Mouse (Mus musculus) embryo, embryonic 9.5 days (tissue): ENCODE measurements around the gene Rbm8a.

Source experiments
- DNase-seq: peaks from one replicate; pipeline ENCODE4 v3.0.0-alpha.2; 2017; ENCODE audit errors: extremely low spot score

Rbm8a gene

GRCm38 (mm10) chr3:96669727-96670468 is 40.2 kb downstream of the Rbm8a start, which contains the start of gene Ankrd35:
TSS of gene Ankrd35 (plus strand) at chr3:96670131.
- DNase-seq: peak; percentile 85

GRCm38 (mm10) chr3:96671519-96671918 is 41.8 kb downstream of the Rbm8a start:
- no peak for DNase-seq

- DNase-seq: no peak
These were observed 43.8 kb downstream of the Rbm8a start for GRCm38 (mm10) chr3:96673514-96673913.

- peak; percentile 40 for DNase-seq
These were observed 44.7 kb downstream of the Rbm8a start for GRCm38 (mm10) chr3:96674442-96674841.

- DNase-seq: no peak
These were observed 45.4 kb downstream of the Rbm8a start for GRCm38 (mm10) chr3:96675171-96675570.

GRCm38 (mm10) chr3:96675690-96676089 is 46.0 kb downstream of the Rbm8a start:
- no peak for DNase-seq

GRCm38 (mm10) chr3:96678456-96678855 is 48.7 kb downstream of the Rbm8a start:
- no peak for DNase-seq

GRCm38 (mm10) chr3:96679159-96679674 is 49.5 kb downstream of the Rbm8a start:
- no peak for DNase-seq

GRCm38 (mm10) chr3:96680269-96680956 is 50.7 kb downstream of the Rbm8a start:
- DNase-seq: no peak
